Mouse (Mus musculus) frontal cortex, postnatal 10 days (tissue): ENCODE data around the gene Inip.
A peak's percentile ranks its signal among the peaks of the same experiment; 100 is the strongest.

Source experiments
- DNase-seq, 2 experiments: peaks; one replicate each; pipeline ENCODE4 v3.0.0; 2022; ENCODE audit warnings: low spot score in 2 of 2, mixed read lengths in 1 of 2

The Inip gene

GRCm38 (mm10) chr4:59801489-59801888, at the start of gene Inip:
Gene Inip, minus strand, starts transcription at chr4:59801589.
- DNase-seq = no peak

- DNase-seq = peak; percentile 40 to 54
Observed at GRCm38 (mm10) chr4:59850181-59850580, 48.8 kb upstream of the Inip start.

GRCm38 (mm10) chr4:59847447-59847846, 46.1 kb upstream of the Inip start:
- no peak for DNase-seq

GRCm38 (mm10) chr4:59845245-59845637, 43.9 kb upstream of the Inip start:
- no peak for DNase-seq

GRCm38 (mm10) chr4:59844460-59845244, 43.3 kb upstream of the Inip start:
- no peak for DNase-seq

- no peak for DNase-seq
Observed at GRCm38 (mm10) chr4:59837659-59838058, 36.3 kb upstream of the Inip start.

GRCm38 (mm10) chr4:59832810-59833209, 31.4 kb upstream of the Inip start:
- DNase-seq = no peak

GRCm38 (mm10) chr4:59831038-59831437, 29.6 kb upstream of the Inip start:
- DNase-seq = no peak

GRCm38 (mm10) chr4:59829072-59829471, 27.7 kb upstream of the Inip start:
- no peak for DNase-seq

GRCm38 (mm10) chr4:59826381-59826780, 25.0 kb upstream of the Inip start:
- DNase-seq = no peak

GRCm38 (mm10) chr4:59825634-59826033, 24.2 kb upstream of the Inip start:
- DNase-seq = no peak

- no peak for DNase-seq
Observed at GRCm38 (mm10) chr4:59824860-59825259, 23.5 kb upstream of the Inip start.

- DNase-seq = peak in 1 of 2 experiments; percentile 40
Observed at GRCm38 (mm10) chr4:59823470-59823869, 22.1 kb upstream of the Inip start.

- no peak for DNase-seq
Observed at GRCm38 (mm10) chr4:59822119-59822518, 20.7 kb upstream of the Inip start.

- no peak for DNase-seq
Observed at GRCm38 (mm10) chr4:59821516-59821915, 20.1 kb upstream of the Inip start.

GRCm38 (mm10) chr4:59819477-59820022, 18.2 kb upstream of the Inip start:
- no peak for DNase-seq

- no peak for DNase-seq
Observed at GRCm38 (mm10) chr4:59819054-59819472, 17.7 kb upstream of the Inip start.

GRCm38 (mm10) chr4:59818498-59818897, 17.1 kb upstream of the Inip start:
- DNase-seq = no peak

GRCm38 (mm10) chr4:59817790-59818189, 16.4 kb upstream of the Inip start:
- no peak for DNase-seq

GRCm38 (mm10) chr4:59816477-59816876, 15.1 kb upstream of the Inip start:
- no peak for DNase-seq

- no peak for DNase-seq
Observed at GRCm38 (mm10) chr4:59816016-59816415, 14.6 kb upstream of the Inip start.

GRCm38 (mm10) chr4:59815121-59815810, 13.9 kb upstream of the Inip start:
- DNase-seq = no peak

GRCm38 (mm10) chr4:59814094-59814493, 12.7 kb upstream of the Inip start:
- DNase-seq = no peak
